Mouse (Mus musculus) inflammation-experienced regulatory T-cells, adult 6 months (primary cell): ENCODE data around the gene Uap1l1. TPM values are rescaled to one million over a fixed set of nuclear protein-coding genes. Genes with fewer than 3 reads are reported as not detected.
"Not testable (repeated sequence)": the region's sequence is repeated elsewhere in the genome, so short reads cannot be mapped to it uniquely, and the experiment has no call there.

Experiments
- ATAC-seq: one replicate; pipeline ENCODE4 v1.8.0; 2017
- polyA plus RNA-seq, 3 experiments: library from polyadenylated mRNA; unstranded; fragments of 100-300 nt; shearing (Covaris generic); gene quantifications; one replicate each; pipeline ENCODE4 v1.2.1; 2017

Uap1l1 gene
- polyA plus RNA-seq = 10 to 100 TPM; 12.2 to 20.6 (median 18.3) TPM

DNA sequence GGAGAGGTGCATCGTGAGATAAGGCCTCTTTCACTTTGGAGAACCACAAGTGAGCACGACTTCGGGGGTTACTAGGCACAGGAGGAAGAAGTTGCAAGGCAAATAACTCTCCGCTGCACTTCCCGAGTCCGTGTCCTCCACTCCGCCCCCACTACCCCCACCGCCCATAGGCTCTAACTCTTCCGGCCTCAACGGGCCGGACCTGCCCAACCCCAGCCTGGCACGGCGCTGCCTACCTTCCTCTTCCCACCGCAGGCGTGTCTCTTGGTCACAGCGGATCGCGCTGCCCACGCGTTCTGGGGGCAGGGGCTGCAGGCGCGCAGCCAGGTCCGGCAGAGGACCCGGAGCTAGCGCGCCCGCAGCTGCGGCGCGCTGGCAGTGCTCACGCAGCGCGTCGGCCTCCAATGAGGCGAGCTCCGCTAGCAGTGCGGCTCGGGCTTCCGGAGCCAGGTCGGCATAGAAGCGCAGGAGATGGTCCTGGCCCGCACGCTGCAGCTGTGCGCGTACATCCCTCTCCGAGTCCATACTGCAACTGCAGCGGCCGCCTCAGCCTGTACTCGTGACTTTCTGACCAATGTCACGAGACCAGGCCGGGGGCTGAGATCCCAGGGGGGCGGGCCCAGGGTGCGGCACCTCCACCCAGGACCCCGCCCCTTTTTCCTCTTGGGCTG, at the start of gene Uap1l1:
TSS of gene Uap1l1 (minus strand) at position 592 of the 671 bp plus-strand sequence.
- ATAC-seq = peak; percentile 84

- ATAC-seq = not testable (repeated sequence)
Observed at GRCm38 (mm10) chr2:25413436-25413835, 48.0 kb upstream of the Uap1l1 start.

GRCm38 (mm10) chr2:25408908-25409307, 43.4 kb upstream of the Uap1l1 start:
- no peak for ATAC-seq

DNA sequence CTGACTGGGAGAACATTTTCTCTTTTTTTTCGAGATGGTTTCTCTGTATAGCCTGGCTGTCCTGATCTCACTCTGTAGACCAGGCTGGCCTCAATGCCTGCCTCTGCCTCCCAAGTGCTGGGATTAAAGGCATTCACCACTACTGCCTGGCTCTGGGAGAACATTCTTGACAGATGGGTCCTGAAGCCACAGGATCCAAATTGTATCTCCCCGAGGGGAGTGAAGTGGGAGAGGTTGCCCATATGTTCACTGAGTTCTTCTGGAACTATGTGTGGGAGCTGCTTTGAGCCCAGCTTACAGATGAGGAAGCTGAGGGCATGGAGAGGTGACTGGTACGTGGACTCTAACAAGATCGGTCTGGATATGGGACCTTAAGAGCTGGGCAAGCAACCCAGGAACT, 38.5 kb upstream of the Uap1l1 start:
- ATAC-seq = no peak

GRCm38 (mm10) chr2:25402972-25403601, 37.6 kb upstream of the Uap1l1 start:
- ATAC-seq = peak; percentile 52

- ATAC-seq = peak; percentile 62
Observed at GRCm38 (mm10) chr2:25402377-25402971, 37.0 kb upstream of the Uap1l1 start.

DNA sequence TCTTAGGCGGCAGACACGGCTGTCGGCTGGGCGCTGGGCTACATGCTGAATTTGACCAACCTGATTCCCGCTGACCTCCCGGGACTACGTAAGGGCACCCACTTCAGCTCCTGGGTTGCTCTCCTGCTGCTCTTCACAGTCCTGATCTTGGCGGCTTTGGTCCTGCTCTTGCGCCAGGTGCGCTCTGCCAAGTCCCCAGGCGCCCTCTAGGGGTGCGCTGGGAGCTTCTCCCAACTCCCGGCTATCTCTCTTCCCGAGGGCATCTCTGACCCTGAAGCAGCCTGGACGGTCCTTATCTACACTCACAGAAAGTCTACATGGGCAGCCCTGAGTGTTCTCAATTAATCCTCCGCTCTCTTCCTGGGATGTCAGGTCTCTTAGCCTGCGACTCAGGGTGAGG, 35.3 kb upstream of the Uap1l1 start:
- no peak for ATAC-seq

DNA sequence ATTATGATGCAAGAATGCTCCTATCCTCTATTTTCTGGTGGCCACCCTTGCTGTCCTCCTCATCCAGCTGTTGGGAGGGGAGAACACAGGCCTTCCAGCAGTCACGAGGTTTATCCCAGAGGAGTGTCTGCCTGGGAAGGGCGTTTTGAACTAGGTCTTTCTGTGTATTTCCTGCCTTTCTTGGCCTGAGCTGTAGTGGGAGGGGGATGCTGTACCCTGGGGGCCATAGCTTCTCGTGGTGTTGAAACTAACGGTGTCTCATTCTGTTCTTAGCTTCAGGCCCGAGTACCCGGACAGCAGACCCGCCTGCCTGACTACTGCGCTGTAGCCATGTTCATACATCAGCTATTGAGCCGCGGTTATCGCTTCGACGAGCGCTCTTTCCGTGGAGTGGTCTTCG, 34.8 kb upstream of the Uap1l1 start:
- ATAC-seq = no peak

- no peak for ATAC-seq
Observed at GRCm38 (mm10) chr2:25399051-25399450, 33.6 kb upstream of the Uap1l1 start, which contains the start of gene Npdc1. TSS of gene Npdc1 (plus strand) at chr2:25399351.

- no peak for ATAC-seq
Observed at GRCm38 (mm10) chr2:25398065-25398464, 32.6 kb upstream of the Uap1l1 start.

GRCm38 (mm10) chr2:25397010-25397409, 31.5 kb upstream of the Uap1l1 start:
- ATAC-seq = no peak

- ATAC-seq = no peak
Observed at GRCm38 (mm10) chr2:25396597-25396983, 31.1 kb upstream of the Uap1l1 start.

GRCm38 (mm10) chr2:25395721-25396596, 30.5 kb upstream of the Uap1l1 start, which contains the start of gene Entpd2:
TSS of gene Entpd2 (plus strand) at chr2:25395874.
- ATAC-seq = no peak

DNA sequence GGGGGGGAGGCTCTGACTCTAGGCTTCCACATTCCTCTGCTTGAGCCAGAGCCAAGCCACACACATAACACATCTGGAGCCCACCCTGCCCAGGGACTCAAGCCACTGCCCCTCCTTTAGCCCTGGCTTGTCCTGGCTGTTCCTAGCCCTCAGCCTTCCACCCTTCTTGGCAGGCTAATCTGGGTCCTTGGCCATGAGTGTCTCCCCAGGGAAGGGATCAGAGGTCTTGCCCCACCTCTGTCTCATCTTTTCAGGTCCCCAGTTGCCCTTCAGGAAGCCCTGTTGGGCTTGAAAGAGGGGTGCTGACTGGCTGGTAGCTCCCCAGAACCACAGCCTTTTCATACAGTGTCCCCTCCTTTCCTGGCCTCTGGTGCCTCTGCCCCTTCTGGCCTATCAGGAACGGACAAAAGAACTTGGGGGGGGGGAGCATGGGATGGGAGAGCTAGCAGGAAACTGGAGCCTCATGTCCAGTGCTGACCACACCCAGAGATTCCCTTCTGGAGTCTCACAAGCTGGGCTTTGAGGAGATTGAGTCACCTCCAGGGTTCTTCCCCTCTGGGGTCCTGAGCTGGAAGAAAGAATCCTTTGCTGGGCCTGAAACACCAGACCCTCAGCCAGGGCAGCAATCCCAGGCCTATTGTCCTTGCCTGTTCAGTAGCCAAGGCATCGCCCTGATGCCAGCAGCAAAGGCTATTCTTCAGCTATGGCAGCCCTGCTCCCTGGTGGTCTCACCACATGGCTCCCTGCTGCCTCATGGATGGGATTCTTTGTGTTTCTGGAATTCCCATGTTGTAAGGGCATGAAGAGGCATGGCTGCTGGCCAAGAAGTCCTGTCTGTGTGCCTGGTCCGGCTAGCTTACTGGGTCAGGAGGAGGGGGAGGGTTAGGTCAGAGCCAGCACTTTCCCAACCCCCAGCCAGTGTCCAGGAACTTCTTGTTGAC, 29.1 kb upstream of the Uap1l1 start:
- no peak for ATAC-seq

DNA sequence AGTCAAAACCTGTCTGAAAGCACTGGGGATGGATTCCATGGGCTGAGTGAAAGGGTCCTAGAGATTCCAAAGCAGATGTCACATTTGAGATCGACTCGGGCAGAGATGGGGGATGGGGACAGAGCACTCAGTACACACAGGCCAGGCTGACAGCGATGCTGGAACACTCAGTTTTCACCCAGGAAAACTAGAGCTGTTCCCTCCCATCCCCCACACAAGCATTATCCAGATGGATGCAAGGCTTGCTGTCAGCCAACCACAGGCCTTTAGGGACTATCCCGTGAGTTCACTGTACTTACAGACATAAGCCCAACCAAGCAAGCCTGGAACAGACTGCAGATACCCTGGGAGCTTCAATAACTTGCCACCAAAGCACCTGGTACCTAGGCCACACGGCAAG, 25.8 kb upstream of the Uap1l1 start:
- no peak for ATAC-seq

DNA sequence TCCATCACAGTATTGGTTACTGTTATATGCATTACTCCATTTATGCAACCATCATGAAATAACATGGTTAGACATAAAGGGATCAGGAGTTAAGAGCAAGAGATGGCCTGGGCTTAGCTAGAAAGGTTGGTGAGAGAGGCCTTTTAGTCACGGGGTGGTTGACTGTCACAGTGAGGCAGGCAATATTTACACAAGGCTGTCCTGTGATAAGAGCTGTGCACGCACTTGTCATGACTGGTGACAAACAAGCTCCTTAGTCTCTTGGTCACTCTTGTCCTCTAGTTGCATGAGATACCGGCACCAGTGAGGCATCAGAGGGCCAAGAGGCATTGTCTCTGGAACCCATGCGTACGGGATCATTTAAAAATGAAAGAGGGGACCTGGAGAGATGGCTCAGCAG, 19.0 kb upstream of the Uap1l1 start:
- ATAC-seq = no peak

GRCm38 (mm10) chr2:25376589-25376988, 11.1 kb upstream of the Uap1l1 start:
- no peak for ATAC-seq

DNA sequence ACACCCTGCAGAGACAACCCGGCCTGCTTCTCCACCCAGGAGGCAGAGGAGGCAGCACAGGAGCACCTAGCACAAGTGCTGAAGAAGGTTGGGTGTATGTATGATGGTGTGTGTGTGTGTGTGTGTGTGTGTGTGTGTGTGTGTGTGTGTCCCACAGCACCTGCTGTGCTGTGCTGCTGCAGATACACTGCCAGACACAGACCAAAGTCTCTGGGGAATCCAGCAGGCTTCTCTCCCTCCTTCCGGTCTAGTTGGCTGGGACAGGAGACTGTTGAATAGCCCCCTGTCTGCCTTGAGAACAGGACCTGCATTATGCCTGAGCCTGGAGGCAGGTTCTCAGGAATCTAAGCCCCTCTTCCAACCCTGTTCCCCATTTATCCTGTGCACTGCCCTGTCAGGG, 7.9 kb upstream of the Uap1l1 start:
- no peak for ATAC-seq

DNA sequence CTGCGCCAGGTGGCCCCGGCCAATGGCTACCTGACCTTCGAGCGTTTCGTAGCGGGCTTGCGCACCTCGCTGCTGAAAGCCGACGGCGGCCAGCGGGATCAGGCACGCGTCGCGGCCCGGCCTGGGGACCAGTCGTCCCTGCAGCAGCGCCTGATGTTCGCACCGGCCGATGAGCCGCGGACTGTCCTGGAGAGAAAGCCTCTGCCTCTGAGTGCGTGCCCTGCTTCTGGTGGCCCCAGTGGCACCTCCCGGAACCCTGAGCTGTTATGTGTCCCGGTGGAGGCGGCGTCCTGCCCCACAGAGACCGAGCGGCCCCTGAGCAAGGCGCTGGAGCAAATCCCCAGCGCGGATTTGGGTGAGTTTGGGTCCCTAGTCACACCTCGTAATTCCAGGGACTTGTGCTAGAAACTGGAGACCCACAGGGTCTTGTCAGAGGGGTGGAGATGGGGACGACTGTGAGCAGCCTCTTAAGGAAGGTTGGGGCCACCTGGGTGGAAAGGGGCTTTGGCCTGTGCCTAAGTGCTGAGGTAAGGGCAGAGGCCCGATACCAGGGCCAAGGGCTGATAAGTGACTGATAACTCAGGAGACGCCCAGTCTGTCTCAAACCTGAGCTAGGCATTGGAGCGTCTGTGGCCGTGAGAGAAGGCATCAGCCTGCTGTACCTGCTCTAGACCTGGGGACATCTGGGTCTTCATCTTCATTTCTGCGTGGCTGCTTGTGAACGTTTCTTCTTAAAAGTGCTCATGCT, 7.3 kb upstream of the Uap1l1 start:
- no peak for ATAC-seq

DNA sequence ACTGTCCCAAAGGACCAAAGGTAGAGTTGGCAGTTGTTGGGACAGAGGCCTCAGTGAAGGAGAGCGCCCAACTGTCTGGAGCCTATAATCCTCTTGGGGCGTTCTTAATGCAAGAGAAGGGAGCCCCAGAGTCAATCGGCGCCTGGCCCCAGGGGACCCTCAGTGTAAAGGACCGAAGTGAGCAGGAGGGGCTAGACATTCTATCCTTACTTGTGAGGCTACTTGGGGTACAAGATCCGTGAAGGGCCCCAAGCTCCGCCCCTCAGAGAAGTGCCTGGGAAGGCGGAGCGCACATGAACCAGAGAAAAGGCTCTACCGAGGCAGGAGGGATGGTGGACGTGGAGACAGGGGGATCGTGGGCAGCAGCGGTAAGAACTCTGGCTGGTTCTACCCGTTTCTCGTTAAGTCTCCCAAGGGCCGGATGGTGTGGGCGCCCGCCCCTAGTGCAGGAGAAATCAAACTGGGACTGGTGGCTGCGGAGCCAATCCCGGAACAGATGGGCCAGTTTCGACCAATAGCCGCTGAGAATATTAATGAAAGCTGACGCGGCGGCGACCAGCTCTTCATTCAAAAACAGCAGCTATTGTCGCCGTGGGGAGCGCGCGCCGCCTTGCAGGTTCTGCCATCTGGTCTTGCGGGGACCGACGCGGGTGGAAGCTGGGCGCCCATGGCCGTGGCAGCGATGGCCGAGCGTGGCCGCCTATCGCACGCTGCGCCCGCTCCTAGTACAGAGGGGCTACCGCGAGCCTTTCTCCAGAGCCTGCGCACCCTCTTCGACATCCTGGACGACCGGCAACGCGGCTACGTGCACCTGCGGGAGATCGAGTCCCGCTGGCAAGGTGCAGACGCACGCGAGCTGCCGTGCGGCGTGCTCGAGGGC, 6.5 kb upstream of the Uap1l1 start, which contains the start of gene Sapcd2:
TSS of gene Sapcd2 (plus strand) at position 558 of the 880 bp plus-strand sequence.
- peak; percentile 99 for ATAC-seq
